Mouse (Mus musculus): ENCODE results near the gene Sidt1. TPM values are rescaled to one million over a fixed set of nuclear protein-coding genes. Genes with fewer than 3 reads are reported as not detected.

The Sidt1 gene
- 10 to 100 TPM; 43.5 to 45.0 TPM for total RNA-seq (2021)
- long read RNA-seq, experiment 1, partial matches to known transcripts = 1 of 5 reads
- long read RNA-seq, experiment 1, other reads (novel, unspliced or antisense) = 4 of 5 reads
- long read RNA-seq, experiment 2, partial matches to known transcripts = 4 of 15 reads
- long read RNA-seq, experiment 2, other reads (novel, unspliced or antisense) = 11 of 15 reads

DNA sequence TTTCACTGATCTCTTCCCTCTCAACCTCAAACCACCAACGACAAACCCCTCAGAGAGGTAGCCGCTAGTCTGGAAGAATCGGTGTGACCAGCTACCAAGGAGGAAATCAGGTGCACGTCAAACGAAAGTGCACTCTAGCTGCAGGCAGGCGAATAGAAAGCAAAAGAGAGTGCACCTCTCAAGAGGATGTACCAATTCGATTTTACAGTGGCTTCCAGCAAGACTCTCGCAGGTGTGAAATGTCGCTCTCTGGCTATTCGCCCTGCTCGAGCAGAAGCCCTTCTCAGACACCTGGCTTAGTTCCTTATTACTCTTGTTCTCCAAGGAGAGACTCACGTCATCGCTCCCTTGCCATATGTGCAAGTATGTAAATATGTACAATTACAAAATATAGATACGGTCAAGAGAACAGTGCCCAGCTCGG, at the start of gene Sidt1:
Gene Sidt1, minus strand, starts transcription at position 336 of the 424 bp plus-strand sequence.
- peak in 1 of 2 experiments; percentile 41 for DNase-seq (ENCODE audit: low spot score in 2 of 2)
- peak; percentile 36; the same call in 1 of the 2 replicates for TF ChIP-seq CTCF (conservative IDR thresholded peaks at IDR 0.05)
- Histone ChIP-seq H3K4me3 (peak within 1 kb of the TSS; percentile 81), H3K27ac (peak within 1 kb of the TSS; percentile 98)

GRCm38 (mm10) chr16:44381578-44381977, 48.6 kb upstream of the Sidt1 start:
- H3K4me3 ChIP-seq = no peak overlapping the region
- TF ChIP-seq CTCF (conservative IDR thresholded peaks at IDR 0.05) = no peak
- no peak for DNase-seq (ENCODE audit: low spot score in 2 of 2)

GRCm38 (mm10) chr16:44380006-44380405, 47.0 kb upstream of the Sidt1 start:
- Histone ChIP-seq H3K4me3 (no peak overlapping the region), H3K27ac (no peak overlapping the region)
- no peak for TF ChIP-seq CTCF (conservative IDR thresholded peaks at IDR 0.05)
- no peak for DNase-seq (ENCODE audit: low spot score in 2 of 2)

More at GRCm38 (mm10) chr16:44381578-44381977, 48.6 kb upstream of the Sidt1 start:
- H3K27ac ChIP-seq = no peak overlapping the region

DNA sequence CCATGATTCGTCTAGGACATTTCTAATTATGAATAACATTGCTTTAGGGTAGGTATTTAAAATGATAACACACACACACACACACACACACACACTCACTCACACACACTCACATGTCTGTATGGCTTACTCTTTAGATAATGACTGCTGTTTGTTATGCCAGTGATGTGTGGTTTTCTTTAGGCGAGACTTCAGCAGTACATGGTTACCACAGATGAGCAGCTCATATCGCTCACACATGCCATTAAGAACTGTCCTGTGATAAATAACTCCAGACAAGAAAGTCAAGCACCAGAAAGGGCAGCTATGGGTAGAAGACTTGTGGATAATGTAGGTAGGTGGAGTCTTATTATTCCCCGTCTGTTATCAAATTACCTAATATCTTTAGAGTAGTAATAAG, 42.5 kb upstream of the Sidt1 start:
- no peak for TF ChIP-seq CTCF (conservative IDR thresholded peaks at IDR 0.05)

DNA sequence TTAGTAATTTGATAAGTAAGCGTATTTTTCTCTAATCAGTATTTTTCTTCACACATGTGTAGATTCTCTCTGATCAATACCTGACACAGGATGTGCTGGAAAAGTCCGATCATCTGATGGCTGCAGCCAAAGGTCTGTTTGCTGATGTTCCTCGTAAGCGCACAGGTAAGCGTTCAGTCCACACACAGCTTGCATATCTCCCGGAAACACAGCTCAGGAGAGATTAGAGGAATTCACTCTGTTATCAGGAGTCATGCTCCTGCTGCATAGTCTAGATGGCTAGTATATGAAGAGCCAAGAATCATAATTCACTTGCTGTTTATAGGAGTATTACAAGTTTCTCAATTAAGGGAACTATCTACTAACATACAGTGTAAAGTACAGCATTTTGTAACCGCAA, 32.5 kb upstream of the Sidt1 start:
- no peak for TF ChIP-seq CTCF (conservative IDR thresholded peaks at IDR 0.05)
- DNase-seq (ENCODE audit: low spot score in 2 of 2) = no peak
- Histone ChIP-seq H3K4me3 (no peak overlapping the region), H3K27ac (no peak overlapping the region)

More for the DNA sequence above, 42.5 kb upstream of the Sidt1 start:
- DNase-seq (ENCODE audit: low spot score in 2 of 2) = no peak
- Histone ChIP-seq H3K27ac (no peak overlapping the region), H3K4me3 (no peak overlapping the region)

GRCm38 (mm10) chr16:44361921-44362890, 29.2 kb upstream of the Sidt1 start:
- TF ChIP-seq CTCF (conservative IDR thresholded peaks at IDR 0.05) = peak; percentile 90
- Histone ChIP-seq H3K27ac (no peak overlapping the region), H3K4me3 (no peak overlapping the region)
- DNase-seq (ENCODE audit: low spot score in 2 of 2) = peak; percentile 27 to 55

GRCm38 (mm10) chr16:44357571-44358268, 24.7 kb upstream of the Sidt1 start:
- TF ChIP-seq CTCF (conservative IDR thresholded peaks at IDR 0.05) = no peak
- H3K27ac ChIP-seq = no peak overlapping the region
- no peak for DNase-seq (ENCODE audit: low spot score in 2 of 2)
- H3K4me3 ChIP-seq = no peak overlapping the region

DNA sequence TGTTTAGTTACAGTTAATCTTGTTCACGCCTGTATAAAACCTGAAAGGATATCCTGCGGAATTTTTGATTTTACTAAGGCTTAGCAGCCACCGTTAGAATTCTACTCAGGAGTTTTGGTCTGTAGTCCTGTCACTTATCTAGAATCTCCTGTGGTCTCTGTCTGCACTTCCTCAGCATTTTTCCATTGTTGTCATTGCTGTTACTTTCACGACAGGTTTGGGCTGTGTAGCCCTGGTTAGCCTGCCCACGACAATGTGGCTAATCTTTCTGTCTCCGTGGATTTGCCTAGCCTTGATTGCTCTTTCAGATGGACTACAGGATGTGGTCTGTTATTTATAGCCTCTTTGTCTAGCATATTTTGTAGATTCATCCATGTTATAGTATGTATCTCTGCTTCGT, 23.3 kb upstream of the Sidt1 start:
- no peak for TF ChIP-seq CTCF (conservative IDR thresholded peaks at IDR 0.05)
- no peak for DNase-seq (ENCODE audit: low spot score in 2 of 2)
- Histone ChIP-seq H3K4me3 (no peak overlapping the region), H3K27ac (no peak overlapping the region)

DNA sequence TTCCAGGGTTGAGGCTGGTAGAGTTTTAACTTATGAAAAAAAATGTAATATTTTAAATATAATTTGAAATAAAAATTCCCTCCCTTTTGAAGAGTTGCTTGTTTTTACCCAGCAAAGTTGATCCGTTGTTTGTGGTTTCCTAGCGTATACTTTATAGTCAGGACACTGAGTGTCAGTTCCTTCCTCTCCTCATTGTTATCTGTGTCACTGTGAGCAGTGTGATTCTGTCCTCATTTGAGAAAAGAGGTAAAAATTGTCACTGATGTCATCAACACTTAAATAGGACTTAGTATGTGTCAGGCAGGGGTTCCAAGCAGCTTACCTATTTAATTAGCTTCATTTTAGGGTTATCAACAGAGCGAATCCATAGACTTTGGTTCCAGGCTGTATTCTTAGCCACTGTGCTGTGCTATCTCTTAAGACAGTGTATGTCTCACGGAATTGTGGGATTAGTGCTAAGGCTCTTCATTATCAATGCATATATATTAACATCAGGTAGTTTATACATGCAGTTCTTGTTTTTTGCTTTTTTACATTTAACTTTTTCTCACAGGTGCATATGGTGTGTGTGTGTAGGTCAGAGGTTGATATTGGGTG, 16.9 kb upstream of the Sidt1 start:
- no peak for TF ChIP-seq CTCF (conservative IDR thresholded peaks at IDR 0.05)
- Histone ChIP-seq H3K27ac (no peak overlapping the region), H3K4me3 (no peak overlapping the region)
- no peak for DNase-seq (ENCODE audit: low spot score in 2 of 2)

GRCm38 (mm10) chr16:44347071-44347901, 14.3 kb upstream of the Sidt1 start, which contains the start of gene Spice1:
Gene Spice1, plus strand, starts transcription at chr16:44347121.
- peak; percentile 92 to 95 for DNase-seq (ENCODE audit: low spot score in 2 of 2)

GRCm38 (mm10) chr16:44337541-44337940, 4.5 kb upstream of the Sidt1 start:
- H3K27ac ChIP-seq = no peak overlapping the region
- no peak overlapping the region for H3K4me3 ChIP-seq
- no peak for TF ChIP-seq CTCF (conservative IDR thresholded peaks at IDR 0.05)
- no peak for DNase-seq (ENCODE audit: low spot score in 2 of 2)

More at GRCm38 (mm10) chr16:44347071-44347901, 14.3 kb upstream of the Sidt1 start, which contains the start of gene Spice1:
- Histone ChIP-seq H3K4me3 (peak within 1 kb of the TSS; percentile 77), H3K27ac (peak within 1 kb of the TSS; percentile 81)
- peak; percentile 71 for TF ChIP-seq CTCF (conservative IDR thresholded peaks at IDR 0.05)
